Mouse (Mus musculus): ENCODE results near the gene Mast3.
"Not testable (repeated sequence)": the region's sequence is repeated elsewhere in the genome, so short reads cannot be mapped to it uniquely, and the experiment has no call there.

The Mast3 gene

GRCm38 (mm10) chr8:70834071-70834470 is 29.2 kb upstream of the Mast3 start:
- DNase-seq (ENCODE audit: low spot score in 2 of 2) = no peak

- DNase-seq (ENCODE audit: low spot score in 2 of 2) = peak in 1 of 2 experiments; percentile 54
Observed at GRCm38 (mm10) chr8:70833520-70833919, 28.7 kb upstream of the Mast3 start.

GRCm38 (mm10) chr8:70833018-70833482 is 28.2 kb upstream of the Mast3 start:
- no peak for DNase-seq (ENCODE audit: low spot score in 2 of 2)

GRCm38 (mm10) chr8:70832371-70832770 is 27.5 kb upstream of the Mast3 start:
- DNase-seq (ENCODE audit: low spot score in 2 of 2) = no peak

DNA sequence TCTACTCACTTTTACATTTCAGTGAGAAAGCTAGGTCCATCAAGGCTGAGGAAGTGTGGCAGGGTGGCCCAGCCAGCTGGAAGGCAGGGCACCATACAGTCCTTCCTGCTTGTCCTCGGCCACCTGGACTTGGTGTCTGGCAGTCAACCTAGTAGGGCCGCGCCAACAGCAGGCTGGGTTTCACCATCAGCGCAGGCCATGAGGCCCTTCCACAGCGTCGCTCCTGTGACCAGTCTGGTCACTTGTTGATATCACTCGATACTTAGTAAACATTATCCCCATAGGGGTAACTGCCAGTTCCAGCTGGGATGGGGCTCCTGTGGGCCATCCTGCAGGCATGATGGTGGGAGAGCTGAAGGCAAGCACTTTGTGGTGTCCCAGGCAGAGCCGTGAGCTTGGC is 26.7 kb upstream of the Mast3 start:
- DNase-seq (ENCODE audit: low spot score in 2 of 2) = no peak

- DNase-seq (ENCODE audit: low spot score in 2 of 2) = no peak
Observed at GRCm38 (mm10) chr8:70827796-70828195, 22.9 kb upstream of the Mast3 start.

DNA sequence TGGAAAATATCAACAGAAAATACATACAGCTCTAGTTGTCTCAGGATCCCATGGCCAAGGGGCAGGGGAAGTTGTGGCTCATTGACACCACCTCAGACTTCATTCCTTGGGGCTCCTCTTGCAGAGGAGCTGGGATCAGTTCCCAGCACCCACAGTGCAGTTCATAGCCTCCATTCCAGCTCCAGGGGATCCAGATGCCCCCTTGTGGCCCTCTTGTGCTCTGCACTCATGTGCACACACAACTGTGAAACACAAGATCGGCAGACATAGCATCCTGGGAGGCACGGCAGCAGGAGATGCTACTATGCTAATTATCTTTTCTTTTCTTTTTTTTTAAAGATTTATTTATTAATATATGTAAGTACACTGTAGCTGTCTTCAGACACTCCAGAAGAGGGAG is 22.2 kb upstream of the Mast3 start:
- DNase-seq (ENCODE audit: low spot score in 2 of 2) = no peak

DNA sequence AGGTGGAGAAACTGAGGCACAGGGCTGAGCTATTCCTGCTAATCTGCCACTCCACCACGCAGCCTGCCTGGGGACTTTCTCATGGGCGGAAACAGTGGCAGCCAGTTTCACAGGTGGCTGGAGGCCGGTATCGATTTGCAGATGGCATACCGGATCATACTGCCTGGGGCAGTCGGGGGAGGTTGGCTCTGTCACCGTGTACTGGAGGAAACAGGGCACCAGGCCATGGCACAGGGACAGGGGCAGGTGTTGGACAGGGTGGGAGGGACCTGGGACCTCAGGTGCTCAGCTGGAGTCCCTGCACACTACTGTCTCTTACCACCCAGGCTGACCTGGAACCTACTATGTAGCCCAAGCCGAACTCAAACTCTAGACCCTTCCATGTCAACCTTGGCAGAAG is 21.0 kb upstream of the Mast3 start:
- no peak for DNase-seq (ENCODE audit: low spot score in 2 of 2)

- DNase-seq (ENCODE audit: low spot score in 2 of 2) = no peak
Observed at GRCm38 (mm10) chr8:70823802-70824201, 18.9 kb upstream of the Mast3 start.

DNA sequence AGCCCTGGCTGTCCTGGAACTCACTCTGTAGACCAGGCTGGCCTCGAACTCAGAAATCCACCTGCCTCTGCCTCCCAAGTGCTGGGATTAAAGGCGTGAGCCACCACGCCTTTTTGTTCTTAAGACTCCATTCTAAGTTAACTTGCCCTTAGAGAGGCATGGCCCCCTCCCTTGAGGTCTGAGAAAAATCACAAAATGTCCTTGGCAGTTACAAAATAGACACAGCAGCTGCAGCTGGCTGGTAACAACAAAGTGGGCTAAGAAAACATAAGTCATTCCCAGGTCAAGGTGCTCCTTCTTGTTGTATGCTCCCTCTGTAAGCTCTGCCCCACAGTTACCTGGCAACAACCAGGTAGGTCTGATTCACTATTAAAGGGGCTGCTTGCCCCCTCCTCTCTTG is 17.7 kb upstream of the Mast3 start:
- DNase-seq (ENCODE audit: low spot score in 2 of 2) = not testable (repeated sequence)

DNA sequence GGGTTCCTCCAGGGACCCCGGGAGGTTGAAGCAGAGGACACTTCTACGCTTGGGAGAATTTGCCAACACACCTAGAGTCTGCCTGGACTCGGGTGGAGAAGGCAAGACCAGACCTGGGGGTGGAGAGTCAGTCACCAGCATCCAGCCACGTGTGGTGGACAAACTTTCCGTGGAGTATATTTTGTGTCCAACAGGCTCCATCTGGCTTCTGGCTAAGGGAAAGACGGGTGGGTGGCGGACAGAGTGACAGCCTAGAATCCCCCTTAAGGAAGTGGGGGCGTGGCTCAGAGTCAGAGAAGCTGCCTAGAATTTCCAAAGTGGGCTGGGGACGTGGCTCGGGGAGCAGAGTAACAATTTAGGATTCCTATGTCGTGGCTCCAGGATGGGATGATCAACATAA is 17.1 kb upstream of the Mast3 start:
- no peak for DNase-seq (ENCODE audit: low spot score in 2 of 2)

DNA sequence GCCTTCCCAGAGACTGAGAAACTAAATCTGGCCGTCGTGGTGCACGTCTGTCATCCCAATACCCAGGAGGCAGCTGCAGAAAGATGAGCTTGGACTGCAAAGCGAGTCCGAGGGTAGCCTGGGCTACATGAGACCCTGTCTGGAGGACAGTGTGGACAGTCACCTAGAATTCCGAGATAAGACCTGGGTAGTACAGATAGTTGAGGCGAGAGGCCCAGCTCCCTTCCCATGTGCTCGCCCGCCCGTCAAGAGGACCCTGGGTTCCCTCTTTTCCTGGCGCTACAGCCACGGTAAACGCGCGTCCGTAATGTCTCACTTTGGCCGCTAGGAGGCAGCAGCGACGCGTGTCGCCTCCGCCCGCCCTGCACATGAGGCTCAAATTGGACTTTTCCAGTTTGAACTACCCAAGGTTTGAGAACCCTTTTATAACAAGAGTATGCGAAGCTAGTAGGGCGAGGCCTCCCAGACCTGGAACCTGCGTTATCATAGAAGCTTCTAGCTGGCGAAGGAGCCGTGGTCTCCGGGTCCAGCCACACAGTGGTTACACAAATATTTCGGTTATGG is 16.6 kb upstream of the Mast3 start:
- DNase-seq (ENCODE audit: low spot score in 2 of 2) = peak in 1 of 2 experiments; percentile 69

DNA sequence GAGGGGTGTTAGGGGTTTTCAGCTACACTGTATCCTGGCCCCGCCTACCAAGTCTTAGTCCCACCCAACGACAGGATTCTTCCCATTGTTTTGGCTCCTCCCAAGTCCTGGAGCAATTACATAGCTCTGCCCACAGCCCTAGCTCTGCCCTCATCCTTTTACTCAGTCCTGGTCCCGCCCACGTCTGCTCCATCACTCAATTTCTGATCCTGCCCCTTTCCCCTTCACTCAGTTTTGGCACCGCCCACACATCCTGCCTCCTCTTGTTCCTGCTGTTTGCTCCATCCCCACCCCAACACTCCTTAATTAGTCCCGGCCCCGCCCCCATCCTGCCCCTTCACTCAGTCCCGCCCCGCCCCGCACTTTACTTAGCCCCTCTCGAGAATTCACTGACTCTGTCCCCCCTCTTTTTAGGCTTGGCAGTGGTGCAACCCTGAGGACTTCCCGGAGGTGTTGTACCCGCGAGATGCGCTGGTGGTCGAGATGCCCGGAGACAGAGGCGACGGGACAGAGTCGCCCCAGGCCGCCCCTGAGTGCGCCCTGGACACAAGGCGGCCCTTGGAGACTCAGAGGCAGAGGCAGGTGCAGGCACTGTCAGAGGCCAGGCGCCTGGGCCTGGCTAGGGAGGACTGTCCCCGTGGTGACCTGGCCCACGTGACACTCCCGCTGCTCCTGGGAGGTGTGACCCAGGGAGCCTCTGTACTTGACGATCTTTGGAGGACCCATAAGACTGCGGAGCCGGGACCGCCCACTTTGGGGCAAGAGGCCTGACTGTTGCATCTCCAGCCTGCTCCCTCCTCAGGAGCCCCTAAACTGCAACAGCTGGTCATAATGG is 15.5 kb upstream of the Mast3 start:
- DNase-seq (ENCODE audit: low spot score in 2 of 2) = peak in 1 of 2 experiments; percentile 75

DNA sequence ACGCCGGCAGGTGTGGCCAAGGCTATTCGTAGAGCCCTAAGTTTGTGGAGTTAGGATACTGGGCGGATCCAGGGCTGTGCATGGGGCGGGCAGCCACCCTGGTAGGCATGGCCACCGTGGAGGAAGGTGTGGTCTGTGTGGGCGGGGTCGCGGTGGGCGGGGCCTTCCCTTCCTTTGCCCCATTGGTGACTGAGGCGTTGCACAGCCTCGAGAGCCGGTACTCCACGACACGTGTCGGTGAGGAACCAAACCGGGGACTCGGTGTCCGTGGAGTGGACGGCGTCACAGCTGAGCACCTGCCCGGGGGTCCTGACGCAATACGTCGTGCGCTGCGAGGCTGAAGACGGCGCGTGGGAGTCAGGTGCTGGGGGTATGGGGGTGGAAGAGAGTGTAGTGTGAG is 11.8 kb upstream of the Mast3 start:
- peak in 1 of 2 experiments; percentile 61 for DNase-seq (ENCODE audit: low spot score in 2 of 2)

DNA sequence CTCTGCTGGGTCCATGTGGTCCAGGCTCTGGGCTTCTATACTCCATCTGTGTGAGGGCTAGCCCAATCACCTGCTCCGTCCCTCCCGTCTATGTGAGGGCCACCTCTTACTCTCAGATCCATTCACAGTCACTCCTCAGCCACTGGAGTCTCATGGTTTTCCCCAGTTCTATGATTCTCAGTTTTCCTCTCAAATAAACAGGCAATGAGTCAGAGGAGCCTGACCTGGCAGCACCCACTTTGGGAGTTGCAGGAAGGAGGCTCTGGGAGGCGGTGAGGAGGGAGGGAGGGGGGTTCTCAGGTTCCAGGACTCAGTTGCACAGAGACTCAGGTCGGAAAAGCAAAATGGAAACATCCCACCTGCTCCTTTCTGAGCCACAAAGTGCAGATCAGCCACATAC is 8.0 kb upstream of the Mast3 start:
- no peak for DNase-seq (ENCODE audit: low spot score in 2 of 2)

- no peak for DNase-seq (ENCODE audit: low spot score in 2 of 2)
Observed at GRCm38 (mm10) chr8:70812055-70812454, 7.2 kb upstream of the Mast3 start.

DNA sequence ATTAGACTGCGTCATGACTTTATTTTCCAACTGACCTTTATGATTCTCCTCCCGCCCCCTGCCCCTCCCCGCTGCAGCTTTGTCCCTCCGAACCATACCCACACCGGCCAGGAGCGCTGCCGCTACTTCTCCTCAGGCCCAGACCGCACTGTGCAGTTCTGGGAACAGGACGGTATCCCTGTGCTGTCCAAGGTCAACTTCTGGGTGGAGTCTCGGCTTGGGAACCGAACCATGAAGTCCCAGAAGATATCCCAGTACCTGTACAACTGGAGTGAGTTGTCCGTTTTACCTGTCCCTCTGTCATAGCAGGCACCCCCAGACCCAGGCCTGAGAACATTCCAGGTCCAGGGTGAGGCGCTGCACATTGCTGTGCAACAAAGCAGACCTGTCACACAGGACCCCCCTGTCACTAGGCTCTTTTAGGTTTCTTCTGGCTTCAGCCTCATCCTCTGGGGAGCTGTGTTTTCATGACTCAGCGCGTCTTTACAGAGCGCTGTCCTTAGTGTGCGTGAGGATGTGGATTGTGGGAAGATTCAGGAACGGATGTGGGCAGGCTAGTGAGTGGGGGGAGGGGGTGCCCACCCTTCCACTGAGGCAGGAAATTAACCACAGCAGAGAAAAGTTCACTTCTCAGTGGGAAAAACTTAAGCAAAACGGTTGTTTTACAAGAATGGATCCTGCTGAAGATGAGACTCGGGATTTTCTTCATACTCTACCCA is 6.3 kb upstream of the Mast3 start:
- DNase-seq (ENCODE audit: low spot score in 2 of 2) = no peak

DNA sequence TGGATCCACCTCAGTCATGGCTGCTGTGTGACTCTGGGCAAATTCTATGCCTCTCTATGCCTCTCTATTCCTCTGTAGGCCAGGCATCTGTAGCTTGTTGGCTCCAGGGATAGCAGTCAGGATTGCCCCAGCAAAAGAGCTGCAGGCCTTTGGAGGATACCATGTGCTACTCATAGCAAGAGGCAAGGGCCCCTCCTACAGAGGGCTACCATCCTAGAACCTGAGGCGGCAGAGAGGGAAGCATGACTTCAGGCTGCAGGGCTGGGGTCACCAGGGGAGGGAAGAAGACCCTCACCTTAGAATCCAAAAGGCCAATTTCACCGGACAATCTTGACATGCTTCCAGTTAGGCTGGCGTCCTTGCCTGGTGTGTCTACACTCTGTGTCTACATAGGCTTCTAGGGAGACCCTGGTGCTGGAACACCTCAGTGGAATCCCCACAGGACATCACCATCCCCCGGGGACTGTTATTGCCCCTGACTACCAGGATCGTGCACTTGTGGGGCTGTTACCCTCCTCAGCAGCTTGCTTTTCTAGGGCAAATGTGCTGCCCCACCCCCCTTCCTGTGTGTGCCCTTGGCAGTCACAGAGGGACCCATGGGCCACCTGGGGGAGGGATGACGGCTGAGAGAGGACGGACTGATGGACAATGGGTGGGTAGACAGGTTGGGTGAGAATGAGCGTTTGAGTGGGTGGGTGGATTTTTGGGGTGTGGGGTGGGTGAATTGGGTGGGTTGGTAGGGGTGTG is 4.3 kb upstream of the Mast3 start:
- no peak for DNase-seq (ENCODE audit: low spot score in 2 of 2)

DNA sequence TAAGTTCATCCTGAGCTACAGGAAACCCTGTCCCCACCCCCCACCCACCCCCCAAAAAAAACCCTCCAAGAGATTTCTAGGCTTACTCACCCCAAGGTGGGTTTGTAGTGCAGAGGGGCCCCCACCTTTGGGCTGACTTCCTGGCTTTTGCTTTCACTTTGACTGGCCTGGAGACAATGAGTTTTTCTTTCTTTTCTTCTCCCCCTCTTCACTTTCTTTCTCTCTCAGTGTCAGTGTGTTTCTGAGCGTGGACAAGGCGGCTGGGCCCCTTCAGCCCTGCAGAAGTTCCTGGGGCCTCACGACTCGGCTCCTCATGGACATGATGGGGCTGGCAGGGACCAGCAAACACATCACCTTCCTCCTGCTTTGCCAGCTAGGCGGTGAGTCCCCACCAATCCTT is 3.4 kb upstream of the Mast3 start, which contains the start of gene Il12rb1:
Il12rb1 (plus strand) TSS at position 211 of the 400 bp plus-strand sequence.
- no peak for DNase-seq (ENCODE audit: low spot score in 2 of 2)

GRCm38 (mm10) chr8:70807304-70807703 is 2.5 kb upstream of the Mast3 start:
- no peak for DNase-seq (ENCODE audit: low spot score in 2 of 2)

- no peak for DNase-seq (ENCODE audit: low spot score in 2 of 2)
Observed at GRCm38 (mm10) chr8:70806541-70806940, 1.7 kb upstream of the Mast3 start.

Data from urinary bladder, postnatal 36 days (tissue).